Mouse (Mus musculus) heart, adult 9 months (tissue): ENCODE measurements around the gene A530064D06Rik.
"Not testable (repeated sequence)": the region's sequence is repeated elsewhere in the genome, so short reads cannot be mapped to it uniquely, and the experiment has no call there.

ENCODE experiments used
- DNase-seq, 2 experiments: peaks; one replicate each; pipeline ENCODE4 v3.0.0; 2022; ENCODE audit warnings: low spot score in 2 of 2

Gene A530064D06Rik

GRCm38 (mm10) chr17:48167103-48167502 is at the start of gene A530064D06Rik:
A530064D06Rik (minus strand) TSS chr17:48167275.
- DNase-seq: not testable (repeated sequence)

GRCm38 (mm10) chr17:48215429-48215828 is 48.4 kb upstream of the A530064D06Rik start:
- DNase-seq: no peak

GRCm38 (mm10) chr17:48213511-48213910 is 46.4 kb upstream of the A530064D06Rik start:
- no peak for DNase-seq

- DNase-seq: no peak
Measured at GRCm38 (mm10) chr17:48212596-48212995, 45.5 kb upstream of the A530064D06Rik start.

- DNase-seq: no peak
Measured at GRCm38 (mm10) chr17:48203086-48203485, 36.0 kb upstream of the A530064D06Rik start.

GRCm38 (mm10) chr17:48192366-48192765 is 25.3 kb upstream of the A530064D06Rik start:
- no peak for DNase-seq

GRCm38 (mm10) chr17:48185252-48185651 is 18.2 kb upstream of the A530064D06Rik start:
- DNase-seq: no peak

- no peak for DNase-seq
Measured at GRCm38 (mm10) chr17:48157382-48158076, 9.5 kb downstream of the A530064D06Rik start.

- DNase-seq: no peak
Measured at GRCm38 (mm10) chr17:48146120-48146519, 21.0 kb downstream of the A530064D06Rik start, which contains the start of gene 9830107B12Rik. 9830107B12Rik (minus strand) TSS chr17:48146268.

GRCm38 (mm10) chr17:48132810-48133209 is 34.3 kb downstream of the A530064D06Rik start:
- DNase-seq: no peak

GRCm38 (mm10) chr17:48120456-48120855 is 46.6 kb downstream of the A530064D06Rik start:
- no peak for DNase-seq

GRCm38 (mm10) chr17:48119656-48120055 is 47.4 kb downstream of the A530064D06Rik start:
- DNase-seq: peak; percentile 29 to 31

- no peak for DNase-seq
Measured at GRCm38 (mm10) chr17:48118570-48118969, 48.5 kb downstream of the A530064D06Rik start.

- DNase-seq: no peak
Measured at GRCm38 (mm10) chr17:48110547-48111287, 56.4 kb downstream of the A530064D06Rik start.

- DNase-seq: no peak
Measured at GRCm38 (mm10) chr17:48108520-48108919, 58.6 kb downstream of the A530064D06Rik start.

GRCm38 (mm10) chr17:48107862-48108261 is 59.2 kb downstream of the A530064D06Rik start:
- no peak for DNase-seq

- no peak for DNase-seq
Measured at GRCm38 (mm10) chr17:48107333-48107732, 59.7 kb downstream of the A530064D06Rik start.

- DNase-seq: peak; percentile 69 to 75
Measured at GRCm38 (mm10) chr17:48100441-48101417, 66.3 kb downstream of the A530064D06Rik start.

- DNase-seq: no peak
Measured at GRCm38 (mm10) chr17:48099312-48099711, 67.8 kb downstream of the A530064D06Rik start.
